Mouse (Mus musculus): ENCODE data around the gene Lin9. TPM values are rescaled to one million over a fixed set of nuclear protein-coding genes. Genes with fewer than 3 reads are reported as not detected.

Gene Lin9
- polyA plus RNA-seq, 1 experiment, result 1.9 TPM

GRCm38 (mm10) chr1:180707813-180708212 is 66.9 kb downstream of the Lin9 start:
- Histone ChIP-seq H3K4me1 (ENCODE audit: control insufficient read depth, insufficient read depth, insufficient read length, low read length) (peaks cover 6% of the 10 kb centered on the region; the same call in 1 of the 2 replicates), H3K4me3 (ENCODE audit: low read depth, low read length) (no peak overlapping the region), H3K36me3 (ENCODE audit: control insufficient read depth, insufficient read depth, low read length) (no peaks in the 10 kb centered on the region), H3K27me3 (ENCODE audit: control insufficient read depth, insufficient read depth, low read length) (no peaks in the 10 kb centered on the region), H3K27ac (ENCODE audit: insufficient read depth, low read depth, low read length) (no peak overlapping the region)
- no peak for TF ChIP-seq CTCF (IDR thresholded peaks at IDR 0.05; ENCODE audit: extremely low read depth, insufficient read length, insufficient replicate concordance, low read depth, low read length)
- 21% methylated on average over 3 of the region's 3 CpGs for WGBS

- Histone ChIP-seq H3K27me3 (ENCODE audit: control insufficient read depth, insufficient read depth, low read length) (no peaks in the 10 kb centered on the region), H3K36me3 (ENCODE audit: control insufficient read depth, insufficient read depth, low read length) (no peaks in the 10 kb centered on the region), H3K4me3 (ENCODE audit: low read depth, low read length) (no peak overlapping the region), H3K4me1 (ENCODE audit: control insufficient read depth, insufficient read depth, insufficient read length, low read length) (peaks cover 8% of the 10 kb centered on the region; the same call in 1 of the 2 replicates), H3K27ac (ENCODE audit: insufficient read depth, low read depth, low read length) (no peak overlapping the region)
- WGBS, result 75% methylated on average over 14 of the region's 14 CpGs
- no peak for TF ChIP-seq POLR2A (IDR thresholded peaks at IDR 0.05; ENCODE audit: low read depth, low read length)
- no peak for TF ChIP-seq CTCF (IDR thresholded peaks at IDR 0.05; ENCODE audit: extremely low read depth, insufficient read length, insufficient replicate concordance, low read depth, low read length)
Observed at GRCm38 (mm10) chr1:180708935-180709776, 68.2 kb downstream of the Lin9 start.

GRCm38 (mm10) chr1:180718756-180719155 is 77.8 kb downstream of the Lin9 start:
- H3K36me3 ChIP-seq (ENCODE audit: control insufficient read depth, insufficient read depth, low read length), result no peaks in the 10 kb centered on the region
- no peak overlapping the region for H3K27ac ChIP-seq (ENCODE audit: insufficient read depth, low read depth, low read length)
- WGBS, result 78% methylated on average over 5 of the region's 5 CpGs
- H3K27me3 ChIP-seq (ENCODE audit: control insufficient read depth, insufficient read depth, low read length), result no peaks in the 10 kb centered on the region
- no peak overlapping the region for H3K4me3 ChIP-seq (ENCODE audit: low read depth, low read length)
- TF ChIP-seq CTCF (IDR thresholded peaks at IDR 0.05; ENCODE audit: extremely low read depth, insufficient read length, insufficient replicate concordance, low read depth, low read length) (no peak), POLR2A (IDR thresholded peaks at IDR 0.05; ENCODE audit: low read depth, low read length) (no peak)
- peaks cover 9% of the 10 kb centered on the region; the same call in 1 of the 2 replicates for H3K4me1 ChIP-seq (ENCODE audit: control insufficient read depth, insufficient read depth, insufficient read length, low read length)

- TF ChIP-seq POLR2A (IDR thresholded peaks at IDR 0.05; ENCODE audit: low read depth, low read length) (no peak), CTCF (IDR thresholded peaks at IDR 0.05; ENCODE audit: extremely low read depth, insufficient read length, insufficient replicate concordance, low read depth, low read length) (no peak)
- Histone ChIP-seq H3K27me3 (ENCODE audit: control insufficient read depth, insufficient read depth, low read length) (no peaks in the 10 kb centered on the region), H3K4me3 (ENCODE audit: low read depth, low read length) (no peak overlapping the region), H3K4me1 (ENCODE audit: control insufficient read depth, insufficient read depth, insufficient read length, low read length) (peaks cover 4% of the 10 kb centered on the region; the same call in 1 of the 2 replicates), H3K27ac (ENCODE audit: insufficient read depth, low read depth, low read length) (no peak overlapping the region), H3K36me3 (ENCODE audit: control insufficient read depth, insufficient read depth, low read length) (no peaks in the 10 kb centered on the region)
- WGBS, result 92% methylated on average over 6 of the region's 6 CpGs
Observed at GRCm38 (mm10) chr1:180719483-180719882, 78.5 kb downstream of the Lin9 start.

GRCm38 (mm10) chr1:180719951-180720689 is 79.2 kb downstream of the Lin9 start:
- no peak overlapping the region for H3K4me3 ChIP-seq (ENCODE audit: low read depth, low read length)
- H3K36me3 ChIP-seq (ENCODE audit: control insufficient read depth, insufficient read depth, low read length), result no peaks in the 10 kb centered on the region
- no peak overlapping the region for H3K27ac ChIP-seq (ENCODE audit: insufficient read depth, low read depth, low read length)
- no peaks in the 10 kb centered on the region for H3K27me3 ChIP-seq (ENCODE audit: control insufficient read depth, insufficient read depth, low read length)
- H3K4me1 ChIP-seq (ENCODE audit: control insufficient read depth, insufficient read depth, insufficient read length, low read length), result no peaks in the 10 kb centered on the region; the same call in 1 of the 2 replicates
- 23% methylated on average over 5 of the region's 5 CpGs for WGBS
- TF ChIP-seq CTCF (IDR thresholded peaks at IDR 0.05; ENCODE audit: extremely low read depth, insufficient read length, insufficient replicate concordance, low read depth, low read length) (peak; percentile 97; the same call in 1 of the 2 replicates), POLR2A (IDR thresholded peaks at IDR 0.05; ENCODE audit: low read depth, low read length) (no peak)

GRCm38 (mm10) chr1:180722608-180723007 is 81.7 kb downstream of the Lin9 start:
- H3K27me3 ChIP-seq (ENCODE audit: control insufficient read depth, insufficient read depth, low read length), result no peaks in the 10 kb centered on the region
- H3K4me3 ChIP-seq (ENCODE audit: low read depth, low read length), result no peak overlapping the region
- no peak overlapping the region for H3K27ac ChIP-seq (ENCODE audit: insufficient read depth, low read depth, low read length)
- WGBS, result 72% methylated on average over 1 of the region's 1 CpGs
- H3K4me1 ChIP-seq (ENCODE audit: control insufficient read depth, insufficient read depth, insufficient read length, low read length), result no peaks in the 10 kb centered on the region; the same call in 1 of the 2 replicates
- TF ChIP-seq CTCF (IDR thresholded peaks at IDR 0.05; ENCODE audit: extremely low read depth, insufficient read length, insufficient replicate concordance, low read depth, low read length) (no peak), POLR2A (IDR thresholded peaks at IDR 0.05; ENCODE audit: low read depth, low read length) (no peak)
- H3K36me3 ChIP-seq (ENCODE audit: control insufficient read depth, insufficient read depth, low read length), result no peaks in the 10 kb centered on the region

GRCm38 (mm10) chr1:180723701-180724238 is 82.8 kb downstream of the Lin9 start:
- no peak for TF ChIP-seq CTCF (IDR thresholded peaks at IDR 0.05; ENCODE audit: extremely low read depth, insufficient read length, insufficient replicate concordance, low read depth, low read length)
- no peak for TF ChIP-seq POLR2A (IDR thresholded peaks at IDR 0.05; ENCODE audit: low read depth, low read length)
- H3K27me3 ChIP-seq (ENCODE audit: control insufficient read depth, insufficient read depth, low read length), result no peaks in the 10 kb centered on the region
- H3K4me1 ChIP-seq (ENCODE audit: control insufficient read depth, insufficient read depth, insufficient read length, low read length), result no peaks in the 10 kb centered on the region; the same call in 1 of the 2 replicates
- 38% methylated on average over 1 of the region's 1 CpGs for WGBS
- H3K36me3 ChIP-seq (ENCODE audit: control insufficient read depth, insufficient read depth, low read length), result no peaks in the 10 kb centered on the region
- H3K4me3 ChIP-seq (ENCODE audit: low read depth, low read length), result no peak overlapping the region
- no peak overlapping the region for H3K27ac ChIP-seq (ENCODE audit: insufficient read depth, low read depth, low read length)

Measured in small intestine, adult 2 months (tissue).